Mouse (Mus musculus) stomach, embryonic 16.5 days (tissue): ENCODE data around the gene Wfdc10. TPM values are rescaled to one million over a fixed set of nuclear protein-coding genes. Genes with fewer than 3 reads are reported as not detected.

ENCODE experiments used
- polyA plus RNA-seq: library from polyadenylated mRNA; unstranded; fragments of >200 nt; fragmentation: Nextera tagmentation; extraction: Ambion mirVana; gene quantifications from 2 replicates; pipeline ENCODE4 v1.2.1, GENCODE M21; 2015

Wfdc10 gene
- polyA plus RNA-seq, 1 experiment from 2014 or later, result 0.79 TPM

Other genes starting within 250 kb of the Wfdc10 start
- 150 and 173 TPM in 2 replicates for gene Sdc4, start 212.2 kb upstream of the Wfdc10 start, polyA plus RNA-seq
- 48.1 and 49.4 TPM in 2 replicates for gene Sys1, start 199.1 kb upstream of the Wfdc10 start, polyA plus RNA-seq
- gene Gm20458, start 195.1 kb upstream of the Wfdc10 start, polyA plus RNA-seq, result 17.2 and 19.2 TPM in 2 replicates
- not detected in 2 replicates for gene Trp53tg5, start 182.3 kb upstream of the Wfdc10 start, polyA plus RNA-seq
- 12.1 and 21.3 TPM in 2 replicates for gene Dbndd2, start 169.9 kb upstream of the Wfdc10 start, polyA plus RNA-seq
- 69.6 and 72.9 TPM in 2 replicates for gene Pigt, start 158.5 kb upstream of the Wfdc10 start, polyA plus RNA-seq
- gene Wfdc2, start 93.6 kb upstream of the Wfdc10 start, polyA plus RNA-seq, result 155 and 197 TPM in 2 replicates
- gene Spint3, start 82.6 kb upstream of the Wfdc10 start, polyA plus RNA-seq, result not detected in 2 replicates
- gene Wfdc6a, start 70.6 kb upstream of the Wfdc10 start, polyA plus RNA-seq, result 1.3 and 2.2 TPM in 2 replicates
- gene Eppin, start 62.5 kb upstream of the Wfdc10 start, polyA plus RNA-seq, result not detected in 2 replicates
- not detected in 2 replicates for gene Wfdc6b, start 42.5 kb upstream of the Wfdc10 start, polyA plus RNA-seq
- not detected in 2 replicates for gene Wfdc8, start 42.4 kb upstream of the Wfdc10 start, polyA plus RNA-seq
- gene Wfdc16, start 17.2 kb upstream of the Wfdc10 start, polyA plus RNA-seq, result not detected in 2 replicates
- not detected in 2 replicates for gene Wfdc9, start 537 bp downstream of the Wfdc10 start, polyA plus RNA-seq
- gene Wfdc11, start 18.0 kb downstream of the Wfdc10 start, polyA plus RNA-seq, result not detected in 2 replicates
- 4.2 and 5.5 TPM in 2 replicates for gene Wfdc13, start 29.1 kb downstream of the Wfdc10 start, polyA plus RNA-seq
- not detected in 2 replicates for gene Spint4, start 42.5 kb downstream of the Wfdc10 start, polyA plus RNA-seq
- gene Spint5, start 59.3 kb downstream of the Wfdc10 start, polyA plus RNA-seq, result not detected in 2 replicates
- 1.3 and 1.9 TPM in 2 replicates for gene Wfdc3, start 89.9 kb downstream of the Wfdc10 start, polyA plus RNA-seq
- 58.0 and 58.3 TPM in 2 replicates for gene Dnttip1, start 89.9 kb downstream of the Wfdc10 start, polyA plus RNA-seq
- gene Ube2c, start 113.9 kb downstream of the Wfdc10 start, polyA plus RNA-seq, result 332 and 335 TPM in 2 replicates
- gene Tnnc2, start 123.9 kb downstream of the Wfdc10 start, polyA plus RNA-seq, result 15.7 and 377 TPM in 2 replicates
- 26.3 and 26.5 TPM in 2 replicates for gene Snx21, start 129.8 kb downstream of the Wfdc10 start, polyA plus RNA-seq
- 23.8 and 23.9 TPM in 2 replicates for gene Acot8, start 148.8 kb downstream of the Wfdc10 start, polyA plus RNA-seq
- 8.8 TPM in 2 replicates for gene Zswim3, start 149.1 kb downstream of the Wfdc10 start, polyA plus RNA-seq
- gene Zswim1, start 166.6 kb downstream of the Wfdc10 start, polyA plus RNA-seq, result 15.6 and 16.5 TPM in 2 replicates
- gene Spata25, start 172.5 kb downstream of the Wfdc10 start, polyA plus RNA-seq, result not detected in 2 replicates
- 159 and 162 TPM in 2 replicates for gene Ctsa, start 176.8 kb downstream of the Wfdc10 start, polyA plus RNA-seq
- gene Neurl2, start 177.4 kb downstream of the Wfdc10 start, polyA plus RNA-seq, result 7.2 and 7.9 TPM in 2 replicates
- gene Pltp, start 201.7 kb downstream of the Wfdc10 start, polyA plus RNA-seq, result 60.1 and 76.5 TPM in 2 replicates
- 58.6 and 69.6 TPM in 2 replicates for gene Pcif1, start 223.3 kb downstream of the Wfdc10 start, polyA plus RNA-seq